Mouse (Mus musculus): ENCODE measurements around the gene Spata13. TPM values are rescaled to one million over a fixed set of nuclear protein-coding genes. Genes with fewer than 3 reads are reported as not detected.

Gene Spata13
- polyA plus RNA-seq, 1 experiment: 1.2 TPM

DNA sequence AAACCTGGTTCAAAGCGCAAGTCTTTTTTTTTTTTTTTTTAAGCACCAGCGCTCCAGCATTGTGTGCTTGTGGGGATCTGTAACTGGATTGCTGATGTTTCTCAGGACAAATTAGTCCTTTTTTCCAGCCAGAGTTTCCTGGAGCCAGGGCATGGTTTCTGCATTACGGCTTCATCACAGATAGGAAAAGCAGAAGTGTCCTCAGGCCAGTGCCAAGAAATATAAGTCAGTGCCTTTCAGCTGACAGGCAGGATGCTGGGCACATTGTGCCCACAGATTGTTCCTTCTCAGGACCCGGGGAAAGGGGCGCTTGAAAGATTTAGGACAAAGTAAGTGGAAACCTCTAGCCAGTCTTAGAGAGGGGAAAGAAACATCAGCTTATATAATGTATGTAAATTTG lies 129.9 kb downstream of the Spata13 start:
- Histone ChIP-seq H3K79me2 (ENCODE audit: control insufficient read depth, insufficient read depth) (no peaks in the 10 kb centered on the region), H3K27me3 (ENCODE audit: control insufficient read depth, insufficient read depth, insufficient read length) (peaks cover 20% of the 10 kb centered on the region), H3K36me3 (ENCODE audit: control insufficient read depth, insufficient read depth) (no peaks in the 10 kb centered on the region), H3K4me2 (ENCODE audit: low read depth) (no peak overlapping the region), H3K4me3 (no peak overlapping the region), H3ac (ENCODE audit: control insufficient read depth, insufficient read length) (no peak overlapping the region)
- no peak for TF ChIP-seq CEBPB (IDR thresholded peaks at IDR 0.05; ENCODE audit: insufficient read depth, poor library complexity, severe bottlenecking)
- no peak for TF ChIP-seq POLR2A (IDR thresholded peaks at IDR 0.05; ENCODE audit: insufficient read length, low read depth)
- TF ChIP-seq MYOD1 (IDR thresholded peaks at IDR 0.05; ENCODE audit: control insufficient read depth in 1 of 3, insufficient read length in 2 of 3, low read depth in 2 of 3): no peak

DNA sequence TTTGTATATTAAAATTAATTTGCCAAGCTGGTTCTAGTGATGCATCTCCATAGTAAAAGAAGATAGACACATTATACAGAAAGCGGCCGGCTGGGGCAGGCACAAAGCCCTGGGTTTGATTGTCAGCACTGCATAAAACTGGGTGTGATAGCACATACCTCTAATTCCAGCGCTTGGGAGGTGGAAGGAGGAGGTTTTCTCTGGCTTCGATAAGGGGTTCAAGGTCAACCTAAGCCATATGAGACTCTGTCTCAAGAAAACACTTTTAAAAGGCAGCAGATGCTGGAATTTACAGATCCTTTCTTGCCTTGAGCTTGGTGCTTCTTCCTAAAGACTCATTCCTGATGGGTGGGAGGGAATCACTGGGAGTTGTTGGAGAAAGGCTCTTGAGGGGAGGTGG lies 130.7 kb downstream of the Spata13 start:
- no peak for TF ChIP-seq MYOD1 (IDR thresholded peaks at IDR 0.05; ENCODE audit: control insufficient read depth in 1 of 3, insufficient read length in 2 of 3, low read depth in 2 of 3)
- Histone ChIP-seq H3K27me3 (ENCODE audit: control insufficient read depth, insufficient read depth, insufficient read length) (peaks cover 20% of the 10 kb centered on the region), H3K4me3 (no peak overlapping the region)

GRCm38 (mm10) chr14:60765025-60765424 lies 131.2 kb downstream of the Spata13 start:
- H3K4me2 ChIP-seq (ENCODE audit: low read depth): no peak overlapping the region
- no peaks in the 10 kb centered on the region for H3K79me2 ChIP-seq (ENCODE audit: control insufficient read depth, insufficient read depth)
- TF ChIP-seq REST (IDR thresholded peaks at IDR 0.05; ENCODE audit: insufficient read depth, insufficient read length) (no peak), MYOG (IDR thresholded peaks at IDR 0.05; ENCODE audit: control insufficient read depth in 1 of 3, insufficient read depth in 1 of 3, insufficient read length in 2 of 3, low read depth in 2 of 3) (no peak), CEBPB (IDR thresholded peaks at IDR 0.05; ENCODE audit: insufficient read depth, poor library complexity, severe bottlenecking) (no peak), TCF3 (IDR thresholded peaks at IDR 0.05; ENCODE audit: insufficient read length, low read depth) (no peak), TCF12 (IDR thresholded peaks at IDR 0.05; ENCODE audit: insufficient read depth, poor library complexity, severe bottlenecking) (no peak), POLR2A (IDR thresholded peaks at IDR 0.05; ENCODE audit: insufficient read length, low read depth) (no peak), USF1 (IDR thresholded peaks at IDR 0.05; ENCODE audit: low read depth) (no peak), POLR2AphosphoS2 (IDR thresholded peaks at IDR 0.05; ENCODE audit: insufficient read length, low read depth) (no peak), MAX (IDR thresholded peaks at IDR 0.05; ENCODE audit: low read depth) (no peak), E2F4 (IDR thresholded peaks at IDR 0.05; ENCODE audit: insufficient read depth) (no peak), MYOD1 (IDR thresholded peaks at IDR 0.05; ENCODE audit: control insufficient read depth in 1 of 3, insufficient read length in 2 of 3, low read depth in 2 of 3) (no peak)
- no peak overlapping the region for H3K4me3 ChIP-seq
- peaks cover 20% of the 10 kb centered on the region for H3K27me3 ChIP-seq (ENCODE audit: control insufficient read depth, insufficient read depth, insufficient read length)
- H3K36me3 ChIP-seq (ENCODE audit: control insufficient read depth, insufficient read depth): no peaks in the 10 kb centered on the region
- H3ac ChIP-seq (ENCODE audit: control insufficient read depth, insufficient read length): no peak overlapping the region

More for the DNA sequence above, 130.7 kb downstream of the Spata13 start:
- H3ac ChIP-seq (ENCODE audit: control insufficient read depth, insufficient read length): no peak overlapping the region
- H3K36me3 ChIP-seq (ENCODE audit: control insufficient read depth, insufficient read depth): no peaks in the 10 kb centered on the region
- no peak overlapping the region for H3K4me2 ChIP-seq (ENCODE audit: low read depth)
- no peaks in the 10 kb centered on the region for H3K79me2 ChIP-seq (ENCODE audit: control insufficient read depth, insufficient read depth)

- Histone ChIP-seq H3ac (ENCODE audit: control insufficient read depth, insufficient read length) (no peak within 1 kb of the TSS), H3K4me3 (no peak within 1 kb of the TSS), H3K4me2 (ENCODE audit: low read depth) (no peak within 1 kb of the TSS), H3K36me3 (ENCODE audit: control insufficient read depth, insufficient read depth) (no peaks in the 10 kb centered on the region), H3K79me2 (ENCODE audit: control insufficient read depth, insufficient read depth) (no peaks in the 10 kb centered on the region), H3K27me3 (ENCODE audit: control insufficient read depth, insufficient read depth, insufficient read length) (peaks cover 20% of the 10 kb centered on the region)
- TF ChIP-seq POLR2AphosphoS2 (IDR thresholded peaks at IDR 0.05; ENCODE audit: insufficient read length, low read depth): no peak
- no peak for TF ChIP-seq SRF (IDR thresholded peaks at IDR 0.05; ENCODE audit: control insufficient read depth, insufficient read length, low read depth)
- TF ChIP-seq POLR2A (IDR thresholded peaks at IDR 0.05; ENCODE audit: insufficient read length, low read depth): no peak
- no peak for TF ChIP-seq REST (IDR thresholded peaks at IDR 0.05; ENCODE audit: insufficient read depth, insufficient read length)
- TF ChIP-seq MYOG (IDR thresholded peaks at IDR 0.05; ENCODE audit: control insufficient read depth in 1 of 3, insufficient read depth in 1 of 3, insufficient read length in 2 of 3, low read depth in 2 of 3): no peak
- TF ChIP-seq MYOD1 (IDR thresholded peaks at IDR 0.05; ENCODE audit: control insufficient read depth in 1 of 3, insufficient read length in 2 of 3, low read depth in 2 of 3): no peak
- TF ChIP-seq E2F4 (IDR thresholded peaks at IDR 0.05; ENCODE audit: insufficient read depth): no peak
- no peak for TF ChIP-seq CEBPB (IDR thresholded peaks at IDR 0.05; ENCODE audit: insufficient read depth, poor library complexity, severe bottlenecking)
- TF ChIP-seq MAX (IDR thresholded peaks at IDR 0.05; ENCODE audit: low read depth): no peak
- no peak for TF ChIP-seq USF1 (IDR thresholded peaks at IDR 0.05; ENCODE audit: low read depth)
Observed at GRCm38 (mm10) chr14:60767884-60768283, 134.1 kb downstream of the Spata13 start, which contains the start of gene C1qtnf9. Gene C1qtnf9, plus strand, starts transcription at chr14:60768134.

DNA sequence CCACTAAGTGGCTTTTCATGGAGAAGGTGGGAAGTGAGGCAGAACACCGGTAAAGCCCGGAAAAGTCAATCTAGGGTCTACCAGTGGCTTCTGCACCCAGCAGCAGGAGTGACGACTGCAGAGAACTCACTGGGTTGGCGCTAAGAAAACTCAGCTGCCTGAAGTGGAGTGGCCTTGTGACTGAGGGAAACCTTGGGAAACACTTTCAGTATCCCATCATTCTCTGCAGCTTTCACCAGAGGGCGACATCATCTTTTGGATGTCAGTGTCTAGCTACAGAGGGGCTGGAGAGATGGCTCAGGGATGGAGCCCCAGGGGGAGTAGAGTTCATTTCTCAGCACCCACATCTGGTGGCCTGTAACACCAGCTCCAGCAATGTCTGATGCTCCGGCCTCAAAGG lies 135.5 kb downstream of the Spata13 start:
- no peak overlapping the region for H3K4me3 ChIP-seq
- TF ChIP-seq REST (IDR thresholded peaks at IDR 0.05; ENCODE audit: insufficient read depth, insufficient read length): no peak
- TF ChIP-seq MYOG (IDR thresholded peaks at IDR 0.05; ENCODE audit: control insufficient read depth in 1 of 3, insufficient read depth in 1 of 3, insufficient read length in 2 of 3, low read depth in 2 of 3): no peak
- no peak for TF ChIP-seq MAX (IDR thresholded peaks at IDR 0.05; ENCODE audit: low read depth)
- no peak for TF ChIP-seq TCF3 (IDR thresholded peaks at IDR 0.05; ENCODE audit: insufficient read length, low read depth)
- TF ChIP-seq POLR2AphosphoS2 (IDR thresholded peaks at IDR 0.05; ENCODE audit: insufficient read length, low read depth): no peak
- no peak for TF ChIP-seq CEBPB (IDR thresholded peaks at IDR 0.05; ENCODE audit: insufficient read depth, poor library complexity, severe bottlenecking)
- no peak for TF ChIP-seq SRF (IDR thresholded peaks at IDR 0.05; ENCODE audit: control insufficient read depth, insufficient read length, low read depth)
- TF ChIP-seq POLR2A (IDR thresholded peaks at IDR 0.05; ENCODE audit: insufficient read length, low read depth): no peak
- TF ChIP-seq TCF12 (IDR thresholded peaks at IDR 0.05; ENCODE audit: insufficient read depth, poor library complexity, severe bottlenecking): no peak
- no peaks in the 10 kb centered on the region for H3K79me2 ChIP-seq (ENCODE audit: control insufficient read depth, insufficient read depth)
- H3K4me2 ChIP-seq (ENCODE audit: low read depth): no peak overlapping the region
- no peaks in the 10 kb centered on the region for H3K36me3 ChIP-seq (ENCODE audit: control insufficient read depth, insufficient read depth)
- H3ac ChIP-seq (ENCODE audit: control insufficient read depth, insufficient read length): no peak overlapping the region
- H3K27me3 ChIP-seq (ENCODE audit: control insufficient read depth, insufficient read depth, insufficient read length): peaks cover 20% of the 10 kb centered on the region
